Mouse (Mus musculus): ENCODE results near the gene Anks6.

Gene Anks6

GRCm38 (mm10) chr4:47043866-47044265, 13.4 kb downstream of the Anks6 start:
- DNase-seq (ENCODE audit: low spot score): no peak

- DNase-seq (ENCODE audit: low spot score): no peak
These were observed 17.6 kb downstream of the Anks6 start for GRCm38 (mm10) chr4:47039586-47039985.

GRCm38 (mm10) chr4:47037321-47037657, 19.9 kb downstream of the Anks6 start:
- DNase-seq (ENCODE audit: low spot score): peak; percentile 70

- no peak for DNase-seq (ENCODE audit: low spot score)
These were observed 20.5 kb downstream of the Anks6 start for GRCm38 (mm10) chr4:47036486-47037320.

- no peak for DNase-seq (ENCODE audit: low spot score)
These were observed 21.7 kb downstream of the Anks6 start for GRCm38 (mm10) chr4:47035536-47035935.

- DNase-seq (ENCODE audit: low spot score): no peak
These were observed 25.1 kb downstream of the Anks6 start for GRCm38 (mm10) chr4:47032171-47032570.

- no peak for DNase-seq (ENCODE audit: low spot score)
These were observed 28.4 kb downstream of the Anks6 start for GRCm38 (mm10) chr4:47028791-47029190.

- no peak for DNase-seq (ENCODE audit: low spot score)
These were observed 33.3 kb downstream of the Anks6 start for GRCm38 (mm10) chr4:47023949-47024348.

- DNase-seq (ENCODE audit: low spot score): no peak
These were observed 34.2 kb downstream of the Anks6 start for GRCm38 (mm10) chr4:47022804-47023603.

- no peak for DNase-seq (ENCODE audit: low spot score)
These were observed 36.7 kb downstream of the Anks6 start for GRCm38 (mm10) chr4:47020563-47020962.

- DNase-seq (ENCODE audit: low spot score): no peak
These were observed 42.1 kb downstream of the Anks6 start for GRCm38 (mm10) chr4:47015156-47015555.

GRCm38 (mm10) chr4:47012476-47012875, 44.8 kb downstream of the Anks6 start:
- no peak for DNase-seq (ENCODE audit: low spot score)

GRCm38 (mm10) chr4:47010400-47011231, 46.6 kb downstream of the Anks6 start:
- no peak for DNase-seq (ENCODE audit: low spot score)

GRCm38 (mm10) chr4:47000626-47001395, 56.4 kb downstream of the Anks6 start:
- DNase-seq (ENCODE audit: low spot score): no peak

GRCm38 (mm10) chr4:46997969-46998368, 59.3 kb downstream of the Anks6 start:
- no peak for DNase-seq (ENCODE audit: low spot score)

GRCm38 (mm10) chr4:46992827-46993473, 64.3 kb downstream of the Anks6 start:
- no peak for DNase-seq (ENCODE audit: low spot score)

GRCm38 (mm10) chr4:46991959-46992316, 65.3 kb downstream of the Anks6 start:
- DNase-seq (ENCODE audit: low spot score): no peak

GRCm38 (mm10) chr4:46991016-46991958, 65.9 kb downstream of the Anks6 start, which contains the start of gene Gabbr2:
Gabbr2 (minus strand) TSS chr4:46991873.
- no peak for DNase-seq (ENCODE audit: low spot score)

- DNase-seq (ENCODE audit: low spot score): no peak
These were observed 66.8 kb downstream of the Anks6 start for GRCm38 (mm10) chr4:46990281-46991015.
